In the genomic region with DNA sequence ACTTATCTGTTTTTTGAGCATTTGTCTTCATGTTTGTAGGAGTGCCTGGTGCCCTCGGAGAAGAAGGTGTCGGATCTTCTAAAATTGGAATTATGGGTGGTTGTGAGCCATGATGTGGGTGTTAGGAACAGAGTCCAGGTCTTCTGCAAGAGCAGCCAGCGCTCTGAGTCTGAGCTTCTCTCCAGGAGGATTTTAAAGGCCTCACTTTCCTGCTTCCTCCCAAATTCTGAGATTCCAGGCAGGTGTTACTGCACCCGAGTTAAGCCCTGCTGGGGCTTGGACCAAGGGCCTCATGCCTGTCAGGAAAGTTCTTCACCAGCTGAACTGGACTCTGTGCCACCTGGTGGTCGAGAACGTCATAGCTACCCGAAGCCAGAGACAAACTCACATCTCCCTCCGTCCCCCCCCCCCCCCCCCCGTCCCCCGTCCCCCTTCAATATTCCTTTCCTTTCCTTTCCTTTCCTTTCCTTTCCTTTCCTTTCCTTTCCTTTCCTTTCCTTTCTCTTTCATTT, we compare ENCODE assay signal across 8 mouse cellular contexts. TPM values are rescaled to one million over a fixed set of nuclear protein-coding genes. Genes with fewer than 3 reads are reported as not detected.
DNase-seq lines count a peak whose midpoint lies in the region; ATAC-seq lines count a peak whose summit lies in the region.

No protein-coding gene starts in this region.

- no peaks in the 10 kb centered on the region for H3K27me3 ChIP-seq in forebrain, embryonic 16.5 days (replicated peaks; ENCODE audit: control insufficient read depth, insufficient read depth, low read length)

- ATAC-seq in forebrain, embryonic 16.5 days, result no peak

- no peaks in the 10 kb centered on the region for H3K36me3 ChIP-seq in forebrain, embryonic 16.5 days (ENCODE audit: control insufficient read depth, insufficient read depth)

- no peaks in the 10 kb centered on the region for H3K4me1 ChIP-seq in forebrain, embryonic 16.5 days (replicated peaks; ENCODE audit: control insufficient read depth, insufficient read depth, low read length)

- H3K9ac ChIP-seq in forebrain, embryonic 16.5 days (replicated peaks; ENCODE audit: low read depth, low read length), result no peak overlapping the region

- peak; percentile 19 to 41 for DNase-seq in heart, adult 18-20 months
- no peak for DNase-seq in heart, adult 11 months
- DNase-seq in ovary, postnatal 36 days (ENCODE audit: low spot score), result peak; percentile 32
- DNase-seq in ovary, adult 18-20 months (ENCODE audit: low spot score), result no peak
- DNase-seq in c-Kit-positive CD71-positive TER-119-negative erythroid progenitor cells, embryonic 14.5 days (ENCODE audit: low read depth), result peak; percentile 25
- peak; percentile 79 for DNase-seq in lung, postnatal 36 days
- no peak for DNase-seq in urinary bladder, postnatal 10 days (ENCODE audit: low spot score)

- H3K27ac ChIP-seq in forebrain, embryonic 16.5 days (ENCODE audit: low read length), result no peak overlapping the region

- no peaks in the 10 kb centered on the region for H3K9me3 ChIP-seq in forebrain, embryonic 16.5 days (ENCODE audit: control insufficient read depth, low read length)

- no peak overlapping the region for H3K4me3 ChIP-seq in forebrain, embryonic 16.5 days (replicated peaks; ENCODE audit: low read length)

- H3K4me2 ChIP-seq in forebrain, embryonic 16.5 days (ENCODE audit: low read length), result no peak overlapping the region

- 29% methylated on average over 10 of the region's 10 CpGs for WGBS in forebrain, embryonic 16.5 days

RNA-seq across cellular contexts. Expression of a gene that starts 31.7 kb away (rescaled TPM):
- total RNA-seq in heart, adult 18-20 months (2021), result under 1 TPM; 0.40 to 0.57 TPM
- 36.0 and 40.4 TPM in 2 replicates for polyA plus RNA-seq in forebrain, embryonic 16.5 days (2015; fragmentation: Nextera tagmentation; extraction: Ambion mirVana)

Comparison
In these comparisons a context has a peak if more than half of its experiments do, and no peak if none do; other contexts are left out.
1. DNase-seq: peak in heart, adult 18-20 months (2 of 2), ovary, postnatal 36 days (single experiment), c-Kit-positive CD71-positive TER-119-negative erythroid progenitor cells, embryonic 14.5 days (single experiment) and lung, postnatal 36 days (single experiment); none in heart, adult 11 months (single experiment), ovary, adult 18-20 months (single experiment) and urinary bladder, postnatal 10 days (single experiment).